Mouse (Mus musculus) c-Kit-negative CD71-positive TER-119-positive erythroid progenitor cells, embryonic 14.5 days (primary cell): Measurements from ENCODE around the gene Nadk.

Source experiments
- DNase-seq: peaks from one replicate; pipeline ENCODE4 v3.0.0-alpha.2; 2013; ENCODE audit warnings: low read depth, low spot score

Gene Nadk

GRCm38 (mm10) chr4:155561661-155562442 lies at the start of gene Nadk:
TSS of gene Nadk (plus strand) at chr4:155562378.
- no peak for DNase-seq

- DNase-seq = no peak
Measured at GRCm38 (mm10) chr4:155514810-155515209, 47.4 kb upstream of the Nadk start.

GRCm38 (mm10) chr4:155517948-155518517 lies 44.1 kb upstream of the Nadk start:
- no peak for DNase-seq

GRCm38 (mm10) chr4:155522327-155522726 lies 39.9 kb upstream of the Nadk start:
- DNase-seq = no peak

GRCm38 (mm10) chr4:155525751-155526150 lies 36.4 kb upstream of the Nadk start:
- no peak for DNase-seq

GRCm38 (mm10) chr4:155529294-155529693 lies 32.9 kb upstream of the Nadk start:
- DNase-seq = no peak

- no peak for DNase-seq
Measured at GRCm38 (mm10) chr4:155549993-155550392, 12.2 kb upstream of the Nadk start.

GRCm38 (mm10) chr4:155550446-155550845 lies 11.7 kb upstream of the Nadk start:
- DNase-seq = no peak

- DNase-seq = no peak
Measured at GRCm38 (mm10) chr4:155551073-155551472, 11.1 kb upstream of the Nadk start.

- DNase-seq = no peak
Measured at GRCm38 (mm10) chr4:155552917-155553532, 9.2 kb upstream of the Nadk start.

- DNase-seq = no peak
Measured at GRCm38 (mm10) chr4:155554880-155555279, 7.3 kb upstream of the Nadk start.

- DNase-seq = no peak
Measured at GRCm38 (mm10) chr4:155555464-155555863, 6.7 kb upstream of the Nadk start.

- no peak for DNase-seq
Measured at GRCm38 (mm10) chr4:155559454-155559853, 2.7 kb upstream of the Nadk start.

- DNase-seq = no peak
Measured at GRCm38 (mm10) chr4:155560932-155561331, 1.2 kb upstream of the Nadk start.

GRCm38 (mm10) chr4:155562725-155563399 lies 684 bp downstream of the Nadk start:
- no peak for DNase-seq

GRCm38 (mm10) chr4:155563400-155564231 lies 1.4 kb downstream of the Nadk start:
- DNase-seq = peak; percentile 94

GRCm38 (mm10) chr4:155564315-155565069 lies 2.3 kb downstream of the Nadk start:
- DNase-seq = peak; percentile 42

GRCm38 (mm10) chr4:155566555-155566954 lies 4.4 kb downstream of the Nadk start:
- no peak for DNase-seq

GRCm38 (mm10) chr4:155568170-155568569 lies 6.0 kb downstream of the Nadk start:
- DNase-seq = peak; percentile 36

- no peak for DNase-seq
Measured at GRCm38 (mm10) chr4:155568632-155569370, 6.6 kb downstream of the Nadk start.
